Mouse (Mus musculus) ovary, postnatal 14 days (tissue): Measurements from ENCODE around the gene Tpcn2.

ENCODE experiments used
- DNase-seq: peaks from one replicate; pipeline ENCODE4 v3.0.0; 2022; ENCODE audit warnings: low spot score

The Tpcn2 gene

DNA sequence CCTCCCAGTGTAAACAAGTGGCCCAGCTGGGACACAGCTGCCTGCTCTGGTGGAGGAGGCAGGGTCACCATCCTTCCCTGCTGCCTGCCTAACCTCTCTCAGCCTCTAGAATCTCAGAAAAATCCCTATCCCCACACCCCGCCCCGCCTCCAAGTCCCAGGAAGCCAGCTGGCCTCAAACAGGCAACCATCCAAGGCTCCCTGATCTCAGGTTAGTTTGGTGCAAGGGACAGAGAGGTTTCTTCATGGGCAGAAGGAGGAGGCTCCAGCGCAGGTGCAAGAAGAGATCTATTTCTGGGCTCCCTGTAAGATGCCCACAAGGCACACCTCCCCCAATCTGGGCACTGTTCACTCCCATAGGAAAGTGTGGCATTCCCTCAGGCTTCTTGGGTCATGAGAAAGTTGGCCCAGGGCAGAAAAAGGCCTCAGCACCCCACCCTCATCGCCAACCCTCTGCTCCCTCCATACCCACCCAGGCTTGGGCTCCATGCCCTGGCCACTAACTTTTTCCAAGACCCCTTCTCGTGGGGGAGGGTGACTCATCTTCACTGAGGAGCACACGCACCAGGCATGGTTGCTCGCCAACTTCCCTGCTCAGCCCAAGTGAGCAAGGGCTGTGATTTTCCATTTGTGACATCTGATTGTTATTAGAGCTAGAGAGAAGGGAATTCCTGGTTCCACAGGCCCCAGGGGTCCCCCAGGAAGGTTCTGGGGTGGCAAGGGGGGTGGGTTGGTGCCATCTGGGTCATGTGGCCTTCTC, 15.9 kb upstream of the Tpcn2 start:
- DNase-seq, result peak; percentile 47

- no peak for DNase-seq
Measured at GRCm38 (mm10) chr7:145298666-145299490, 15.1 kb upstream of the Tpcn2 start.

DNA sequence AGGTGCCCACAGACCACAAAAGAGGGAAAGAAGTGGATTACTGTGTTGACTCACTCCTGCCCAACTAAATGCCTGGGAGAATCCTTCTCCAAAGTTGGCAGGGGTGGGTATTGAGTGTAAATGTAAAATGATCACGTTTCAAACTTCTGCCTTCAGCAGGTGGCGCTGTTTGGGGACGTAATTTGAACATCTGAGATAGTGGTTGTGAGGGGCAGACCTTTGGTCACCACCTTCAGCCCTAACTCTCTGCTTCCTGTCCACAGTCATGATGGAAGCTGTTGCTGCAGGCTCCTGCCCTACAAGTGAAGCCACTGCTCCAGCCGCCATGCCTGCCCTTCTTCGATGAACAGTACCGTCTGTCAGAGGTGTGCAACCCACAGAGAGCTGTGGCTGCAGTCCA, 10.0 kb upstream of the Tpcn2 start:
- DNase-seq, result no peak

DNA sequence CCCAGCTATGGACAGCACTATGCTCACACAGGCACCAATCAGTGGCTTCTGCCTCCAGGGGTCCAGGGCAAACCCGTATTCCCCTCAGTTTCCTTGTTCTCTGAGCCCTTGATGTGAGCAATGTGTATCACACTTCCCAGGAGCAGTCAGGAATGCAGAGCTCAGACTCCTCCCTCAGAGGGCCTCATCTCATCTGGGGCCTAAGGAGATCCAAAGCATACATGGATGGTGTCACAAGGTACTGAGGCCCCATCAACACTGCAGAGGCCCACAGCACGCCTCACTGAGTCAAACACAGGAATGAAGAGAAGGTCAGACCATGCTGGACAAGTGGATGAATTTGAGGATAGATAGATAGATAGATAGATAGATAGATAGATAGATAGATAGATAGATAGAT, 8.9 kb upstream of the Tpcn2 start:
- no peak for DNase-seq

DNA sequence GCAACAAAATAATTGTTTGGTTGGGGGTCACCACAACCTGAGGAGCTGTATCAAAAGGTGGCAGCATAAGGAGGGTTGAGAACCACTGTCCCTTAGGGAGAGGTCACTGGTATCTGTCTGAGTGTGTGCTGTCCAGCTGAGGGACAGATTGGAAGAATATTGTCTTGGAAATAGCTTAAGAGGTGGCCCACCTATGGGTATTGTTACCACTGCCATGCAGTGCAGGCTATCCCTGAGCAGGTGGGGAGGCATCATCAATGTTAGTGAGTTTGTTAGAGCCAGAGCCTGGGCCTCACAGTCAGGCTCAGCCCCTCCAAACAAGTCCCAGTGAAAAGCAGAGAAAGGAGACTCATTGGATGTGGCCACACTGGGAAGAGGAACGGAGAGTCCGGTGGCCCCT, 8.0 kb upstream of the Tpcn2 start:
- no peak for DNase-seq

DNA sequence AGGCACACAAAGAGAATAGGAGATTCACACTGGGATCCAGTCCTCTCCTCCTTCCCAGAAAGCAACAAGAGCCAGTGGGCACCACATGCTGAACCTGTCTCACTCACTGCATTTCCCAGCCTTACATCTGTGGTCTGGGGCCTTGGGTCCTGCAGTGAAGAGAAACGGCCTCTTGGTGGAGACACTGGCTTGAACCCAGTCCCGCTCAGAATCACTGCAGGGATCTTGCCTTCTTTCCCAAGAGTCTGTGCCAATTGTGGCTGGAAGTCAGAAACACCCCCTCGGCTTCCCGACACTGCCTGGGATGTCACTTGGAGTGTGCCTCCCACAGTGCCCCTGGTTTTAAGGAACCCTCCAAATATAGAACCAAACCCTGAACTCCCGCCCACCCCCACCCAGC, 5.5 kb upstream of the Tpcn2 start:
- DNase-seq, result peak; percentile 49

DNA sequence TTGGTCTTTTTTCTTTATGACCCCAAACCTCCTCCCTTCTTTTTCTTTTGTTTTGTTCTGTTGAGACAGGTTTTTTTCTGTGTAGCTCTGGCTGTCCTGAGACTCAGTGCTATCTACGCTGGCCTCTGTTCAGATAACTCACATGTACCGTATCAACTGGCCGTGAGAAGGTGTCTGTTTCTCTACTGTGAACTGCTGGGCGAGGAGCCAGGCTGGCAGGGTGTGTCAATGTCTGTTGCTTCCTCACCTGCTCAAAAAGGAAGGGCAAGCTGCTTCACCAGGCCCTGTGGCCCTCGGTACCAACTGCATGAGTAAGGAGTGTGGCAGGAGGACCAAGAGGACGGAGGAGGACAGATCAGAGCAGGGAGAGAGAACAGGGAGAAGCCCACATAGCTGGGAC, 3.6 kb upstream of the Tpcn2 start:
- DNase-seq, result no peak

GRCm38 (mm10) chr7:145285476-145285875, 1.7 kb upstream of the Tpcn2 start:
- no peak for DNase-seq

DNA sequence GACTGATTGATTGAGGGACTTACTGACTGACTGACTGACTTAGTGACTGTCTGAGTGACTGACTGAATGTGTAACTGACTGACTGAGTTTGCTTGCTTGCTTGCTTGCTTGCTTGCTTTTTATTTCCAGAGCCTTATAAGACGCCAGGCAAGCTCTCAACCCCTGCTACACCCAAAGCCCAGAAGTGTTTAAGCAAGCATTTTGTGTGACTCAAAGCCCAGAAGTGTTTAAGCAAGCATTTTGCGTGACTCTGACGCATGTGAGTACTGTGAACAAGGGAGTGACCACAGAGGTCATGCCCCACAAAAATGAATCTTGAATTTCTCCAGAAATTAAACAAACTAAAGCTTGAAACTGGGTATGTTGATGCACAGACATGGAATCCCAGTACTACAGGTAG, 482 bp upstream of the Tpcn2 start:
- DNase-seq, result no peak

GRCm38 (mm10) chr7:145283041-145283440, 770 bp downstream of the Tpcn2 start:
- DNase-seq, result no peak

DNA sequence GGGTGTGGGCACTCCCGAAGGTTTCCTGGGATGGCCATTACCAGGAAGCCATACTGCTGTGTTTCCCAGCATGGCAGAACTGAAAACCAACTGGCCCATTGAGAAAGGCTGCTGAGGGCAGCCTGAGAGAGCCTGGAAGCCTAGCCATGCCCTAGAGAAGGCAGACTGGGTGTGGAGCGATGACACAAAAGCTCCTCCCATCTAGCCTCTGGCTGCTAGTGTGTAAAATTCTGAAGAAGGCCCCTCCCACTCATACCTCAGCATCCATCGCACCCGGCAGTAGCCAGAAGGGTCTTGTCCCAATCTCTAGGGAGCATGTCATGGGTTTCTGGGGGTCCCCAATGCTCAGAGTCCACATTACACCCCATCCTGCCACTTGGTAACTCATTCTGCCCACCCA, 2.4 kb downstream of the Tpcn2 start:
- DNase-seq, result no peak

GRCm38 (mm10) chr7:145275488-145275887, 8.3 kb downstream of the Tpcn2 start:
- no peak for DNase-seq

- no peak for DNase-seq
Measured at GRCm38 (mm10) chr7:145270955-145271354, 12.9 kb downstream of the Tpcn2 start.

- no peak for DNase-seq
Measured at GRCm38 (mm10) chr7:145268890-145269289, 14.9 kb downstream of the Tpcn2 start.

- no peak for DNase-seq
Measured at GRCm38 (mm10) chr7:145266011-145266410, 17.8 kb downstream of the Tpcn2 start.

DNA sequence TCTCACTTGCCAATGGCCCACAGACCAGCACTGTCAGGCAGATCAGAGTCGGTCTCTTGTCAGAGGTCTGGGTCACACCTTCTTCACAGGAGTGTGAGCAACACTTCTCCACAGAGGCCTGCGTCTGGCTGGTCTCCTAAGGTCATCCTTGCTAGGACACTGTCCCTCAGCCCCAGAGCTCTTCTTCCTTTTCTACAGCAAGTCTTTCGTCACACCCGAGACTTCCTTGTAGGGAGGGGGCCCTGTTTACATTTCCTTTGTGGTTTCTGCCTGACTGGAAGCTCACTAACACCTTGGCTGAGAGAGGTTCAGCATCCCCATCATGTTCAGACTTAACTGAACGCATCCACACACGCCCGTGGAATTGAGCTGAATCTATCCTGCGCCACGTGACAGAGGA, 19.6 kb downstream of the Tpcn2 start:
- DNase-seq, result no peak

- DNase-seq, result no peak
Measured at GRCm38 (mm10) chr7:145256092-145256491, 27.7 kb downstream of the Tpcn2 start.

GRCm38 (mm10) chr7:145253986-145254630, 29.7 kb downstream of the Tpcn2 start:
- no peak for DNase-seq

DNA sequence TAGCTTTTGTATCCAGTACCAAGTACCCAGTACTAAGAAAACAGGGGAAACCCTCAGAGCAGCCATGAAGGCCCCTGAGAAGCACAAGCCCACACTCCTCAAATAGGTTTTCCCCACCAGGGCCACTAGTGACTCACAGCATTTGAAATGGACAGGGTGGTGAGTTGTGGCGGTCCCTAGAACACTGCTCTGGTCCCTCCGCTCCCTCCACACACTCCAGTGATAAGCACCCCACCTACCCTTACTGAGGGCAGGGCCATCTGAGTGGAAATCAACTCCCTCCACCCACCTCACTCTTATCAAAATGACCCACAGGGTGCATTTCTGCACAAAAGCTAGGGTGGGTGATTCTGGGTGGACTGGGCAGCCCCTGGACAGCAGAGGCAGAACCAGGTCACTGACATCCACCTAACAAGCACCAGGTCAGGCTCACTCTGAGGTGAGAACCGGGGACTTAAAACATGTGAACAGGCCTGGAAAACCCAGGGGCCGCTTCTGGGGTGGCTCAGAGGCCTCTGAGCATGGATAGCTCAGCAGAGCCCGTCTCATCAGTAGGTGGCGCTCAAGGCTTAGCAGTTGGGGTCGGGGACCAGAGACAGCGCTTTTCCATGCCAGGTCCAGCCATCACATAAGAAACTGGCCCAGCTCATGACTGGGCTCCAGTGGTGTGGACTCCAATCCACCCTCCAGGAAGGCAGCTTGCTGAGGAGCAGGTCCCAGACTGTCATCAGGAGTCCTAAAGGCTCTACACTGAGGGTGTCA, 30.9 kb downstream of the Tpcn2 start:
- DNase-seq, result peak; percentile 82

GRCm38 (mm10) chr7:145250225-145250624, 33.6 kb downstream of the Tpcn2 start:
- DNase-seq, result no peak

- DNase-seq, result no peak
Measured at GRCm38 (mm10) chr7:145248911-145249310, 34.9 kb downstream of the Tpcn2 start.
